Mouse (Mus musculus) midbrain, embryonic 14.5 days (tissue): ENCODE measurements around the gene Dgcr6. TPM values are rescaled to one million over a fixed set of nuclear protein-coding genes. Genes with fewer than 3 reads are reported as not detected.
"Not testable (repeated sequence)": the region's sequence is repeated elsewhere in the genome, so short reads cannot be mapped to it uniquely, and the experiment has no call there.

ENCODE experiments used
- ATAC-seq: fragments of 200-750 bp; cut with Nextera tagmentation; 2 replicates; pipeline ENCODE4 v1.8.0; 2017; ENCODE audit warnings: moderate number of reproducible peaks, moderate library complexity; ENCODE audit not compliant: low FRiP score, low TSS enrichment
- DNase-seq: peaks from one replicate; pipeline ENCODE4 v3.0.0-alpha.2; 2015
- H3K27ac ChIP-seq: fragments of 300-500 bp; sonication (generic); replicated peaks from 2 replicates; pipeline ENCODE4 v1.5.1; 2014; ENCODE audit warnings: mild to moderate bottlenecking, low read depth, low read length, moderate library complexity
- H3K27me3 ChIP-seq: fragments of 300-500 bp; sonication (generic); 2 replicates; pipeline ENCODE4 v1.6.1; 2014; ENCODE audit warnings: low read length, control low read depth, mixed read lengths; ENCODE audit not compliant: control insufficient read depth, insufficient read depth
- H3K36me3 ChIP-seq: fragments of 300-500 bp; sonication (generic); 2 replicates; pipeline ENCODE4 v1.6.1; 2014; ENCODE audit warnings: low read length, control low read depth; ENCODE audit not compliant: control insufficient read depth, insufficient read depth
- H3K4me1 ChIP-seq: fragments of 300-500 bp; sonication (generic); 2 replicates; pipeline ENCODE4 v1.6.1; 2014; ENCODE audit warnings: mild to moderate bottlenecking, antibody characterized with exemption, low read length, control low read depth; ENCODE audit not compliant: control insufficient read depth, insufficient read depth
- H3K4me2 ChIP-seq: fragments of 300-500 bp; sonication (generic); 2 replicates; pipeline ENCODE4 v1.6.1; 2014; ENCODE audit warnings: mild to moderate bottlenecking, low read length, moderate library complexity
- H3K4me3 ChIP-seq: fragments of 300-500 bp; sonication (generic); replicated peaks from 2 replicates; pipeline ENCODE4 v1.5.1; 2014; ENCODE audit warnings: low read depth, low read length
- H3K9ac ChIP-seq: fragments of 300-500 bp; sonication (generic); replicated peaks from 2 replicates; pipeline ENCODE4 v1.6.1; 2014; ENCODE audit warnings: mild to moderate bottlenecking, low read length, moderate library complexity
- H3K9me3 ChIP-seq: fragments of 300-500 bp; sonication (generic); 2 replicates; pipeline ENCODE4 v1.6.1; 2016; ENCODE audit warnings: low read length, control low read depth, mixed read lengths; ENCODE audit not compliant: control insufficient read depth
- WGBS: fragments of 180-500 bp; shearing (Covaris S2); extraction: QIAGEN DNeasy Blood & Tissue Kit; methylation state at CpG from one replicate; pipeline ENCODE4 v1.1.7; 2014; 5-methylcytosine and 5-hydroxymethylcytosine counted together
- polyA plus RNA-seq: library from polyadenylated mRNA; unstranded; fragments of >200 nt; fragmentation: Nextera tagmentation; extraction: Ambion mirVana; gene quantifications from 2 replicates; pipeline ENCODE4 v1.2.1, GENCODE M21; 2014

The Dgcr6 gene
- polyA plus RNA-seq, result 157 and 187 TPM in 2 replicates

- no peaks in the 10 kb centered on the region for H3K9me3 ChIP-seq
- WGBS, result 13% methylated on average over 11 of the region's 11 CpGs
- H3K36me3 ChIP-seq, result no peaks in the 10 kb centered on the region
- peak within 1 kb of the TSS; percentile 29; the same call in 1 of the 2 replicates for H3K4me2 ChIP-seq
- no peak within 1 kb of the TSS for H3K4me3 ChIP-seq
- peak within 1 kb of the TSS; percentile 26; the same call in 1 of the 2 replicates for H3K9ac ChIP-seq
- H3K27ac ChIP-seq, result peak within 1 kb of the TSS; percentile 70; the same call in 1 of the 2 replicates
- DNase-seq, result peak; percentile 92
- no peaks in the 10 kb centered on the region for H3K4me1 ChIP-seq
- ATAC-seq, result peak; percentile 58; the same call in 1 of the 2 replicates
- H3K27me3 ChIP-seq, result no peaks in the 10 kb centered on the region
Observed at GRCm38 (mm10) chr16:18052731-18053202, at the start of gene Dgcr6. Gene Dgcr6 (plus strand): TSS chr16:18052860.

GRCm38 (mm10) chr16:18004589-18004988 lies 48.1 kb upstream of the Dgcr6 start:
- H3K4me3 ChIP-seq, result no peak overlapping the region
- 65% methylated on average over 5 of the region's 5 CpGs for WGBS
- ATAC-seq (no peak), DNase-seq (no peak)
- no peaks in the 10 kb centered on the region for H3K27me3 ChIP-seq
- no peaks in the 10 kb centered on the region for H3K9me3 ChIP-seq
- H3K4me2 ChIP-seq, result no peak overlapping the region
- no peak overlapping the region for H3K27ac ChIP-seq
- H3K36me3 ChIP-seq, result no peaks in the 10 kb centered on the region
- H3K4me1 ChIP-seq, result no peaks in the 10 kb centered on the region
- H3K9ac ChIP-seq, result no peak overlapping the region

DNA sequence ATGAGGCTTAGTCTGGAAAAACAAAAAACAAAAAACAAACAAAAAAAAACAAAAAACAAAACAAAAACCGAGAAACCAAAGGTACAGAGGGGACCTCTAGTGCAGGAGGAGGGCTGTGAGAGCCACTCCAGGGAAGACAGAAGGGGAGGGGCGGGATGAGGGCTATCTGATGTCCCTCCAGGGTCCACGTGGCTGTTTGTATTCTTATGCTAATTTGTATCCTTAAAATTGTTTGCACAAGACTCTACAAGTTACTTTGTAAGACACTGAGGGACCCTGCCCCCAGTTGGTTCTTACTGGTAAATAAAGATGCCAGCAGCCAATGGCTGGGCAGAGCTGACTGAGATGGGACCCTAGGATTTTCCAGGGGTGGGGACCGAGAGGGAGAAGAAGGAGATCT lies 45.6 kb upstream of the Dgcr6 start:
- Histone ChIP-seq H3K9me3 (no peaks in the 10 kb centered on the region), H3K9ac (no peak overlapping the region), H3K27me3 (no peaks in the 10 kb centered on the region), H3K4me1 (no peaks in the 10 kb centered on the region), H3K36me3 (no peaks in the 10 kb centered on the region), H3K4me2 (no peak overlapping the region), H3K27ac (no peak overlapping the region), H3K4me3 (no peak overlapping the region)
- no peak for DNase-seq
- no peak for ATAC-seq
- 40% methylated on average over 4 of the region's 4 CpGs for WGBS

GRCm38 (mm10) chr16:18011101-18011500 lies 41.6 kb upstream of the Dgcr6 start:
- Histone ChIP-seq H3K9ac (no peak overlapping the region), H3K4me3 (no peak overlapping the region), H3K27me3 (no peaks in the 10 kb centered on the region), H3K27ac (no peak overlapping the region), H3K4me2 (no peak overlapping the region), H3K9me3 (no peaks in the 10 kb centered on the region), H3K4me1 (no peaks in the 10 kb centered on the region), H3K36me3 (no peaks in the 10 kb centered on the region)
- ATAC-seq (no peak), DNase-seq (no peak)
- 74% methylated on average over 6 of the region's 6 CpGs for WGBS

GRCm38 (mm10) chr16:18016482-18016881 lies 36.2 kb upstream of the Dgcr6 start:
- H3K4me1 ChIP-seq, H3K4me2 ChIP-seq, DNase-seq, H3K9me3 ChIP-seq, H3K36me3 ChIP-seq, H3K4me3 ChIP-seq, H3K27ac ChIP-seq, H3K9ac ChIP-seq, H3K27me3 ChIP-seq, ATAC-seq: not testable (repeated sequence)
- 64% methylated on average over 4 of the region's 4 CpGs for WGBS

- no peaks in the 10 kb centered on the region for H3K4me1 ChIP-seq
- no peak overlapping the region for H3K4me3 ChIP-seq
- DNase-seq (no peak), ATAC-seq (no peak)
- no peaks in the 10 kb centered on the region for H3K36me3 ChIP-seq
- H3K27ac ChIP-seq, result no peak overlapping the region
- 82% methylated on average over 8 of the region's 8 CpGs for WGBS
- no peak overlapping the region for H3K9ac ChIP-seq
- H3K27me3 ChIP-seq, result no peaks in the 10 kb centered on the region
- no peaks in the 10 kb centered on the region for H3K9me3 ChIP-seq
- no peak overlapping the region for H3K4me2 ChIP-seq
Observed at GRCm38 (mm10) chr16:18022780-18023557, 29.7 kb upstream of the Dgcr6 start.

GRCm38 (mm10) chr16:18027371-18027770 lies 25.3 kb upstream of the Dgcr6 start:
- Histone ChIP-seq H3K4me1 (no peaks in the 10 kb centered on the region), H3K9me3 (no peaks in the 10 kb centered on the region), H3K27me3 (no peaks in the 10 kb centered on the region), H3K4me2 (no peak overlapping the region), H3K9ac (no peak overlapping the region), H3K4me3 (no peak overlapping the region), H3K27ac (no peak overlapping the region), H3K36me3 (no peaks in the 10 kb centered on the region)
- DNase-seq, result no peak
- ATAC-seq, result no peak
- WGBS, result 63% methylated on average over 2 of the region's 2 CpGs

DNA sequence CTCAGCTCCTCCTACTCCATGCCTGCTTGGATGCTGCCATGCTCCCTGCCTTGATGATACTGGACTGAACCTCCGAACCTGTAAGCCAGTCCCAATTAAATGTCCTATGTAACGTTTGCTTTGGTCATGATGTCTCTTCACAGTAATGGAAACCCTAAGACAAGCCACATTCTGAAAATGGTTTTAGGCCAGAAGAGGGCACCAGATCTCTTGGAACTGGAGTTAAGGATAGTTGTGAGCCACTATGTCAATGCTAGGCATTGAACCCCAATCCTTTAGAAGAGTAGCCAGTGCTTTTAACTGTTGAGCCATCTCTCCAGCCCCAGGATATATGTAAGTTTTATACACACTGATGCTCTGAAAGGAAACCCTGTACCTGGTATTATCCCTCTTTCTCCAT lies 20.9 kb upstream of the Dgcr6 start:
- no peak overlapping the region for H3K27ac ChIP-seq
- DNase-seq (peak; percentile 67), ATAC-seq (no peak)
- no peaks in the 10 kb centered on the region for H3K9me3 ChIP-seq
- no peak overlapping the region for H3K9ac ChIP-seq
- H3K4me2 ChIP-seq, result no peak overlapping the region
- H3K27me3 ChIP-seq, result no peaks in the 10 kb centered on the region
- no peaks in the 10 kb centered on the region for H3K36me3 ChIP-seq
- H3K4me3 ChIP-seq, result no peak overlapping the region
- H3K4me1 ChIP-seq, result no peaks in the 10 kb centered on the region
- WGBS, result 55% methylated on average over 2 of the region's 2 CpGs

DNA sequence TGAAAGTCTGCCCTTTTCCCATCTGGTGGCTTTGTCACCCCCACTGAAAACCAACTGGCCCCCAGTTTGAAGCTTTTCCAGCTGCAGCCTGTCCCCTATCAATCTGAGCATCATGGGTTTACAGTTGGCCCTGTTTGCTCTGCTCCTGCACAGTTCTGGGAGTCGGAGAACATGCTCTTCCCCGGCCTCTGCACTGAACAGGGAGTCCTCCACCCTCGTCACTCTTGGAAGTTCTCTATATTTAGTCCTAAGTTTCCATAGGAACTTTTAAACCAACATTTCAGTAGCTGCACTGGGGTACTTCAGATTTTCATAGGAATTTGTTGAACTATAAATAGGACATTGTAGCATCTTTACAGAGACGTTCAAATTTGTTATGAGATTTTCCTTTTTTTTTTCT lies 19.4 kb upstream of the Dgcr6 start:
- Histone ChIP-seq H3K9me3 (no peaks in the 10 kb centered on the region), H3K27ac (no peak overlapping the region), H3K4me3 (no peak overlapping the region), H3K4me1 (no peaks in the 10 kb centered on the region), H3K27me3 (no peaks in the 10 kb centered on the region), H3K36me3 (no peaks in the 10 kb centered on the region), H3K4me2 (no peak overlapping the region), H3K9ac (no peak overlapping the region)
- WGBS, result 84% methylated on average over 4 of the region's 4 CpGs
- DNase-seq (no peak), ATAC-seq (no peak)
